Mouse (Mus musculus): ENCODE measurements around the gene Pick1. TPM values are rescaled to one million over a fixed set of nuclear protein-coding genes. Genes with fewer than 3 reads are reported as not detected.

Pick1 gene
- 9.1 and 12.4 TPM in 2 replicates for polyA plus RNA-seq (2012; rRNA removed)
- polyA plus RNA-seq (2014; fragmentation: Nextera tagmentation; extraction: Ambion mirVana) = 3.5 and 4.2 TPM in 2 replicates

DNA sequence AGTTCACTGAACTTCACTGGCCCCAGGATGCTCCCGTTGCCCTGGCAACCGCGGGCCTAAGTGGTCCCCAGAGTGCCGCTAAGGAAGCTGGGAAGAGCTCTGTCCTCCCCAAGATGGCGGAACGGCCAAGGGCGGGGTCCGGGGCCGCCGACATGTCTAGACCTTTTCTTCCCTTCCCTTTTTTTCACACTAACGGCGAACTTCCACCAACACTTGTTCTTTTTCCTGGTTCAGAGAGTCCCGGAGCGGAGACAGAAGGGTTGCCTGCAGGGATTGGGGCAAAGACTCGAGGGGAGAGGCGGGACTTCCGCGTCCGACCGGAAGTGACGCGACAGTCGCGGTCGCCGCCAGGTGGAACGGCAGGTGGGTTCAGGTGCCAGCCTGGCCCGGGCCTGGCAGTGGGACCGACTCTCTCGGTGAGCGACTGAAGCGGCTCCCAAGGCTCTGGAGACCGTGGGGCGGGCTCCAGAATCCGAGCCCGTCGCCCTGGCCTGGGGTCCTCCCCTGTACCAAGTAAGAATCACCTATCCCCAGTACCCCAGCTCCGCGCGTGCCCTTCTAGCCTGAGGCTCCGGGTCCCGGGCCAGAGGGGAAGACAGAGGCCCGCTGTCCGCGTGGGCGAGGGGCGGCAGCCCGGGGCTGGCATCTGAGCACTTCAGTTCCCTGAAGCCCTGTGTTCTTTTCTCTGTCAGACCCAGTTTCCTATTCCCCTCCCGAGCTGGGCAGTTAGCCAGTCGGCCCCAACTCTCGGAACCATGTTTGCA, at the start of gene Pick1, which contains the start of gene Gm49486:
Gene Pick1, plus strand, starts transcription at position 116 of the 764 bp plus-strand sequence.
Gene Gm49486, plus strand, starts transcription at position 334 of the 764 bp plus-strand sequence.
- peak within 1 kb of the TSS; percentile 99 for H3K4me2 ChIP-seq (ENCODE audit: low read depth)
- WGBS (ENCODE audit: insufficient replicate concordance) = under 1% methylated on average over 49 of the region's 51 CpGs
- H3K27ac ChIP-seq = peak within 1 kb of the TSS; percentile 63
- peaks cover 6 to 7% of the 10 kb centered on the region in 2 experiments for H3K4me1 ChIP-seq (replicated peaks; ENCODE audit: control insufficient read depth in 2 of 2, insufficient read depth in 2 of 2, low read length in 1 of 2)
- TF ChIP-seq EP300 (IDR thresholded peaks at IDR 0.05; ENCODE audit: low read depth) (no peak), CTCF (IDR thresholded peaks at IDR 0.05; ENCODE audit: low read depth) (0 out of 2 replicates have a peak, but pooled peaks have one; percentile 21)
- H3K9me3 ChIP-seq (ENCODE audit: control insufficient read depth, low read length) = no peaks in the 10 kb centered on the region
- H3K36me3 ChIP-seq (replicated peaks; ENCODE audit: control insufficient read depth, insufficient read depth, low read depth) = no peaks in the 10 kb centered on the region
- H3K27me3 ChIP-seq (ENCODE audit: control insufficient read depth, insufficient read depth, low read length) = no peaks in the 10 kb centered on the region
- DNase-seq (ENCODE audit: low read depth in 3 of 3, low spot score in 3 of 3) (peak; percentile 63 to 73 (median 71)), ATAC-seq (ENCODE audit: insufficient read depth) (peak; percentile 79)
- H3K4me3 ChIP-seq (ENCODE audit: insufficient read depth in 1 of 2, low read depth in 2 of 2, low read length in 2 of 2) = peak within 1 kb of the TSS; percentile 74 to 76
- H3K9ac ChIP-seq (replicated peaks) = peak within 1 kb of the TSS; percentile 76

DNA sequence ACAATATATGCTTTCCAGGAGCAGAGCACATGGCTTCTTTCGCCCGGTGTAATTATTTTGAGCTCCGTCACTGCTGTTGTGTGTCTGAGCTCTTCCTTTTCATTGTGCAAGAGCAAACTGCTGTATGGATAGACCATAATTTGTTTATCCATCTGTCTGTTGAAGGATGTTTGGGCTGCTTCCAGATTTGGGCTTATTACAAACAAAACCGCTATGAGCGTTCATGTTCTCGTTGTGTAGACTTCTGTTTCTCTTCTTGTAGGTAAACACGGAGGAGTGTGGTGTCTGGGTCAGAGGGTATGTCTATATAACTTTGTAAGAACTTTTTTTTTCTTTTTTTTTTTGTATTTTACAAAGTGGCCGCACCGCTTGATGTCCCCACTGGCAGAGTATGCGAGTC, 43.8 kb upstream of the Pick1 start:
- Histone ChIP-seq H3K4me2 (ENCODE audit: low read depth) (no peak overlapping the region), H3K36me3 (replicated peaks; ENCODE audit: control insufficient read depth, insufficient read depth, low read depth) (no peaks in the 10 kb centered on the region), H3K4me3 (ENCODE audit: insufficient read depth in 1 of 2, low read depth in 2 of 2, low read length in 2 of 2) (no peak overlapping the region), H3K9ac (replicated peaks) (no peak overlapping the region), H3K27ac (no peak overlapping the region), H3K27me3 (ENCODE audit: control insufficient read depth, insufficient read depth, low read length) (no peaks in the 10 kb centered on the region), H3K9me3 (ENCODE audit: control insufficient read depth, low read length) (no peaks in the 10 kb centered on the region), H3K4me1 (replicated peaks; ENCODE audit: control insufficient read depth in 2 of 2, insufficient read depth in 2 of 2, low read length in 1 of 2) (peaks cover 0 to 5% of the 10 kb centered on the region in 2 experiments; a peak in 2 of 4 replicates)
- no peak for ATAC-seq (ENCODE audit: insufficient read depth)
- no peak for DNase-seq (ENCODE audit: low read depth in 3 of 3, low spot score in 3 of 3)
- TF ChIP-seq EP300 (IDR thresholded peaks at IDR 0.05; ENCODE audit: low read depth) (no peak), CTCF (IDR thresholded peaks at IDR 0.05; ENCODE audit: low read depth) (no peak)
- 62% methylated on average over 10 of the region's 10 CpGs for WGBS (ENCODE audit: insufficient replicate concordance)

DNA sequence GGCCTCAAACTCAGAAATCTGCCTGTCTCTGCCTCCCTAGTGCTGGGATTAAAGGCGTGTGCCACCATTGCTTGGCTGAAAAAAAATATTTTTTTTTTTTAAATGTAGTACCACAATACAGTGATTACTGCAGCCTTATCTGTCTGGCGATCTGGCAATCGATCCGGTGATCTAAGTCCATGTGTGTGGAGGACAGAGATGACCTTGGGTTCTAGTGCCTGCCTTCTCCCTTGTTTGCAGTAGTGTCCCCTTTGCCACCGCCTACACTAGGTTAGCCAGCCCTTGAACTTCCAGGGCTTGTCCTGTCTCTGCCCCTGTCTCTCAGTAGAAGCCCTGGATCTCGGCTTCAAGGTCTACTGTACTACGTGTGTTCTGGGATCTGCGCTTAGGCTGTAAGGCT, 41.2 kb upstream of the Pick1 start:
- ATAC-seq (ENCODE audit: insufficient read depth) = no peak
- no peaks in the 10 kb centered on the region for H3K36me3 ChIP-seq (replicated peaks; ENCODE audit: control insufficient read depth, insufficient read depth, low read depth)
- TF ChIP-seq EP300 (IDR thresholded peaks at IDR 0.05; ENCODE audit: low read depth) (no peak), CTCF (IDR thresholded peaks at IDR 0.05; ENCODE audit: low read depth) (no peak)
- 58% methylated on average over 8 of the region's 8 CpGs for WGBS (ENCODE audit: insufficient replicate concordance)
- no peak overlapping the region for H3K27ac ChIP-seq
- peak in 1 of 3 experiments; percentile 13 for DNase-seq (ENCODE audit: low read depth in 3 of 3, low spot score in 3 of 3)
- no peaks in the 10 kb centered on the region for H3K9me3 ChIP-seq (ENCODE audit: control insufficient read depth, low read length)
- no peak overlapping the region for H3K4me2 ChIP-seq (ENCODE audit: low read depth)
- H3K27me3 ChIP-seq (ENCODE audit: control insufficient read depth, insufficient read depth, low read length) = no peaks in the 10 kb centered on the region
- H3K4me3 ChIP-seq (ENCODE audit: insufficient read depth in 1 of 2, low read depth in 2 of 2, low read length in 2 of 2) = no peak overlapping the region
- H3K9ac ChIP-seq (replicated peaks) = no peak overlapping the region
- no peaks in the 10 kb centered on the region; a peak in 1 of 4 replicates for H3K4me1 ChIP-seq (replicated peaks; ENCODE audit: control insufficient read depth in 2 of 2, insufficient read depth in 2 of 2, low read length in 1 of 2)

DNA sequence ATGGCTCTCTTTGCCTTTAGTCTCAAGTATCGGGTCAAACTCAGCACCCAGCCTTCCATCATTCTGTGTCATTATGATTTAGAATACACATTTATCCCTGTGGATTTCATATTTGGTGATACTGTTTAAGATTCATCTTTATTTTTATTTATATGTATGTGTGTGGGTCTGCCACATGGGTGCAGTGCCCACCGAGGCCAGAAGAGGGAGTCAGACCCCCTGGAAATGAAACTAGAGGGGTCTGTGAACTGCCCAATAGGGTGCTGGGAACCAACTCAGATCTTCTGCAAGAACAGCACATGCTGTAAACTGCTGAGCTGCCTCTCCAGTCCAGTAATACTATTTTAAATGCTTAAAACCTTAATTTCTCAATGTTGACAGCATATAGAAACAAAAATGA, 37.5 kb upstream of the Pick1 start:
- H3K4me3 ChIP-seq (ENCODE audit: insufficient read depth in 1 of 2, low read depth in 2 of 2, low read length in 2 of 2) = no peak overlapping the region
- H3K9ac ChIP-seq (replicated peaks) = no peak overlapping the region
- H3K4me2 ChIP-seq (ENCODE audit: low read depth) = no peak overlapping the region
- no peak for DNase-seq (ENCODE audit: low read depth in 3 of 3, low spot score in 3 of 3)
- no peak overlapping the region for H3K27ac ChIP-seq
- H3K36me3 ChIP-seq (replicated peaks; ENCODE audit: control insufficient read depth, insufficient read depth, low read depth) = no peaks in the 10 kb centered on the region
- TF ChIP-seq EP300 (IDR thresholded peaks at IDR 0.05; ENCODE audit: low read depth) = no peak
- TF ChIP-seq CTCF (IDR thresholded peaks at IDR 0.05; ENCODE audit: low read depth) = no peak
- no peaks in the 10 kb centered on the region for H3K9me3 ChIP-seq (ENCODE audit: control insufficient read depth, low read length)
- no peak for ATAC-seq (ENCODE audit: insufficient read depth)
- WGBS (ENCODE audit: insufficient replicate concordance) = 88% methylated on average over 2 of the region's 2 CpGs
- no peaks in the 10 kb centered on the region; a peak in 1 of 4 replicates for H3K4me1 ChIP-seq (replicated peaks; ENCODE audit: control insufficient read depth in 2 of 2, insufficient read depth in 2 of 2, low read length in 1 of 2)
- H3K27me3 ChIP-seq (ENCODE audit: control insufficient read depth, insufficient read depth, low read length) = no peaks in the 10 kb centered on the region

DNA sequence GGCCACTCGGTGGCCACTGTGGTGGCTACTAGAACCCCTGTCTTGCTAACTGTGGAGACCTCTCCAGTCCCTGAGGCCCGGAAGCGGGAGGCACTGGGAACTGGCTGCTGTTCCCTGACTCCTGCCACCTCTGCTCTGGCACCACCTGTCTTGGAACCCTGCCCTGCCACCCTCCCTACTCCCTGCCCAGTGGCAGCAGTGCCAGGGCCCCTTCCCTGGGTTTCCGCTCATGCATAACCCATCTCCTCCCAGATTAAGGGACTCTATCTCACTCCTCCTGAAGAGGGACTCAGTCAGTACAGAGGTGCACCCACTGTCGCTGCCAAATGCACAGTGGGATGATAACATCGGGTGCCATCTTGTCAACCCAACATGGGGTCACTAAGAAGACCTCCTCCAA, 36.5 kb upstream of the Pick1 start:
- TF ChIP-seq CTCF (IDR thresholded peaks at IDR 0.05; ENCODE audit: low read depth) = no peak
- TF ChIP-seq EP300 (IDR thresholded peaks at IDR 0.05; ENCODE audit: low read depth) = no peak
- Histone ChIP-seq H3K9ac (replicated peaks) (no peak overlapping the region), H3K4me2 (ENCODE audit: low read depth) (no peak overlapping the region), H3K36me3 (replicated peaks; ENCODE audit: control insufficient read depth, insufficient read depth, low read depth) (no peaks in the 10 kb centered on the region), H3K27me3 (ENCODE audit: control insufficient read depth, insufficient read depth, low read length) (no peaks in the 10 kb centered on the region), H3K4me3 (ENCODE audit: insufficient read depth in 1 of 2, low read depth in 2 of 2, low read length in 2 of 2) (no peak overlapping the region), H3K9me3 (ENCODE audit: control insufficient read depth, low read length) (no peaks in the 10 kb centered on the region), H3K4me1 (replicated peaks; ENCODE audit: control insufficient read depth in 2 of 2, insufficient read depth in 2 of 2, low read length in 1 of 2) (no peaks in the 10 kb centered on the region; a peak in 1 of 4 replicates), H3K27ac (no peak overlapping the region)
- ATAC-seq (ENCODE audit: insufficient read depth) (no peak), DNase-seq (ENCODE audit: low read depth in 3 of 3, low spot score in 3 of 3) (no peak)
- WGBS (ENCODE audit: insufficient replicate concordance) = 73% methylated on average over 6 of the region's 6 CpGs

All from liver, embryonic 14.5 days (tissue).